Mouse (Mus musculus) C2C12 (cell line): ENCODE results near the gene Pdia3. TPM values are rescaled to one million over a fixed set of nuclear protein-coding genes. Genes with fewer than 3 reads are reported as not detected.
"Not testable (repeated sequence)": the region's sequence is repeated elsewhere in the genome, so short reads cannot be mapped to it uniquely, and the experiment has no call there.

Experiments used
- H3K27me3 ChIP-seq: one replicate; pipeline ENCODE4 v1.6.1; 2011; ENCODE audit not compliant: control insufficient read depth, insufficient read depth, insufficient read length
- H3K36me3 ChIP-seq: one replicate; pipeline ENCODE4 v1.6.1; 2011; ENCODE audit not compliant: control insufficient read depth, insufficient read depth
- H3K4me3 ChIP-seq: one replicate; pipeline ENCODE4 v1.5.1; 2011; ENCODE audit warnings: mild to moderate bottlenecking, control low read depth; ENCODE audit not compliant: poor library complexity, insufficient read depth, severe bottlenecking
- H3K79me2 ChIP-seq: one replicate; pipeline ENCODE4 v1.6.1; 2011; ENCODE audit not compliant: control insufficient read depth, insufficient read depth
- H3K79me3 ChIP-seq: one replicate; pipeline ENCODE4 v1.6.1; 2011; ENCODE audit warnings: low read depth, control low read depth
- H3ac ChIP-seq: one replicate; pipeline ENCODE3; 2011; ENCODE audit warnings: low read depth; ENCODE audit not compliant: control insufficient read depth, insufficient read length
- CEBPB ChIP-seq: IDR thresholded peaks from one replicate; pipeline ENCODE4 v1.6.1; 2011; ENCODE audit warnings: low read depth, mild to moderate bottlenecking, control low read depth, moderate library complexity
- CTCF ChIP-seq: IDR thresholded peaks from one replicate; pipeline ENCODE4 v1.5.1; 2011; ENCODE audit not compliant: control insufficient read depth, insufficient read depth, insufficient read length
- FOSL1 ChIP-seq: IDR thresholded peaks from one replicate; pipeline ENCODE4 v1.8.0; 2011; ENCODE audit warnings: mild to moderate bottlenecking, low read length; ENCODE audit not compliant: poor library complexity, insufficient read depth, severe bottlenecking
- MAX ChIP-seq: IDR thresholded peaks from one replicate; pipeline ENCODE4 v1.6.1; 2011; ENCODE audit warnings: mild to moderate bottlenecking, control low read depth
- MYOD1 ChIP-seq: IDR thresholded peaks from one replicate; pipeline ENCODE4 v1.6.1; 2011; ENCODE audit warnings: low read depth; ENCODE audit not compliant: control insufficient read depth, insufficient read length
- MYOG ChIP-seq: IDR thresholded peaks from one replicate; pipeline ENCODE4 v1.6.1; 2011; ENCODE audit not compliant: control insufficient read depth, insufficient read length; ENCODE audit errors: extremely low read depth
- USF1 ChIP-seq: IDR thresholded peaks from one replicate; pipeline ENCODE4 v1.6.1; 2011; ENCODE audit warnings: low read depth, mild to moderate bottlenecking, control low read depth, moderate library complexity
- long read RNA-seq, 2 experiments: library from polyadenylated mRNA; unstranded; transcript quantifications; one replicate each; pipeline ENCODE4 v2.0.0; 2019 to 2020
- polyA plus RNA-seq: library from polyadenylated mRNA; unstranded; fragments of >200 nt; fragmentation: generic; extraction: Trizol; gene quantifications from one replicate; pipeline ENCODE4 v1.2.1, GENCODE M21; 2012; ENCODE audit warnings: missing spikeins

The Pdia3 gene
- 214 TPM for polyA plus RNA-seq
- long read RNA-seq, experiment 1, transcript Pdia3-201 (13 exons, 2,770 nt) = major isoform, 336 of 394 reads
- long read RNA-seq, experiment 1, partial matches to known transcripts = 23 of 394 reads
- long read RNA-seq, experiment 1, other reads (novel, unspliced or antisense) = 35 of 394 reads
- long read RNA-seq, experiment 2, transcript Pdia3-201 (13 exons, 2,770 nt) = major isoform, 1,538 of 1,600 reads
- long read RNA-seq, experiment 2, partial matches to known transcripts = 9 of 1,600 reads
- long read RNA-seq, experiment 2, other reads (novel, unspliced or antisense) = 53 of 1,600 reads

GRCm38 (mm10) chr2:121413387-121414042, at the start of gene Pdia3, which contains the start of gene Catsper2:
Gene Pdia3, plus strand, starts transcription at chr2:121413775.
Gene Catsper2, minus strand, starts transcription at chr2:121413792.
- peaks cover 36% of the 10 kb centered on the region for H3K36me3 ChIP-seq
- peaks cover 46% of the 10 kb centered on the region for H3K79me3 ChIP-seq
- TF ChIP-seq CEBPB = no peak
- peak; percentile 78 for TF ChIP-seq MAX
- TF ChIP-seq MYOG = no peak
- TF ChIP-seq USF1 = no peak
- TF ChIP-seq FOSL1 = no peak
- no peak for TF ChIP-seq MYOD1
- TF ChIP-seq CTCF = peak; percentile 49
- H3K4me3 ChIP-seq = peak within 1 kb of the TSS; percentile 95
- no peaks in the 10 kb centered on the region for H3K27me3 ChIP-seq
- peaks cover 61% of the 10 kb centered on the region for H3K79me2 ChIP-seq
- peak within 1 kb of the TSS; percentile 99 for H3ac ChIP-seq

GRCm38 (mm10) chr2:121368831-121369230, 44.7 kb upstream of the Pdia3 start:
- H3ac ChIP-seq = no peak overlapping the region

GRCm38 (mm10) chr2:121370921-121371320, 42.7 kb upstream of the Pdia3 start:
- Histone ChIP-seq H3ac (no peak overlapping the region), H3K4me3 (no peak overlapping the region), H3K27me3 (peaks cover 63% of the 10 kb centered on the region), H3K79me2 (no peaks in the 10 kb centered on the region), H3K36me3 (no peaks in the 10 kb centered on the region), H3K79me3 (no peaks in the 10 kb centered on the region)
- TF ChIP-seq FOSL1 = no peak
- TF ChIP-seq MYOG = no peak
- TF ChIP-seq CTCF = no peak
- TF ChIP-seq CEBPB = no peak
- TF ChIP-seq MAX = no peak

More at GRCm38 (mm10) chr2:121368831-121369230, 44.7 kb upstream of the Pdia3 start:
- Histone ChIP-seq H3K79me3 (no peaks in the 10 kb centered on the region), H3K27me3 (peaks cover 56% of the 10 kb centered on the region), H3K36me3 (no peaks in the 10 kb centered on the region), H3K79me2 (no peaks in the 10 kb centered on the region), H3K4me3 (no peak overlapping the region)
- TF ChIP-seq MAX = no peak
- no peak for TF ChIP-seq CEBPB
- no peak for TF ChIP-seq MYOD1
- TF ChIP-seq MYOG = no peak
- no peak for TF ChIP-seq FOSL1
- no peak for TF ChIP-seq USF1
- no peak for TF ChIP-seq CTCF

GRCm38 (mm10) chr2:121372266-121372665, 41.3 kb upstream of the Pdia3 start:
- Histone ChIP-seq H3K36me3 (no peaks in the 10 kb centered on the region), H3K79me3 (no peaks in the 10 kb centered on the region), H3K27me3 (peaks cover 69% of the 10 kb centered on the region), H3ac (no peak overlapping the region), H3K4me3 (no peak overlapping the region), H3K79me2 (no peaks in the 10 kb centered on the region)
- no peak for TF ChIP-seq MYOD1
- TF ChIP-seq FOSL1 = no peak
- TF ChIP-seq CTCF = no peak
- TF ChIP-seq CEBPB = no peak
- TF ChIP-seq MAX = no peak
- no peak for TF ChIP-seq USF1
- TF ChIP-seq MYOG = no peak

GRCm38 (mm10) chr2:121374766-121375165, 38.8 kb upstream of the Pdia3 start:
- no peaks in the 10 kb centered on the region for H3K79me2 ChIP-seq
- peaks cover 77% of the 10 kb centered on the region for H3K27me3 ChIP-seq
- TF ChIP-seq CEBPB = no peak
- no peak for TF ChIP-seq MAX
- no peak for TF ChIP-seq CTCF
- no peak for TF ChIP-seq USF1
- TF ChIP-seq MYOD1 = no peak
- TF ChIP-seq FOSL1 = no peak
- no peak for TF ChIP-seq MYOG

GRCm38 (mm10) chr2:121386961-121387575, 26.5 kb upstream of the Pdia3 start, which contains the start of gene Strc:
Gene Strc, minus strand, starts transcription at chr2:121387168.
- not testable (repeated sequence) for H3K27me3 ChIP-seq, H3K79me2 ChIP-seq, H3K36me3 ChIP-seq, H3ac ChIP-seq, H3K79me3 ChIP-seq, H3K4me3 ChIP-seq

More at GRCm38 (mm10) chr2:121374766-121375165, 38.8 kb upstream of the Pdia3 start:
- H3ac ChIP-seq = no peak overlapping the region
- no peaks in the 10 kb centered on the region for H3K79me3 ChIP-seq
- no peaks in the 10 kb centered on the region for H3K36me3 ChIP-seq
- H3K4me3 ChIP-seq = no peak overlapping the region
